Mouse (Mus musculus) kidney, adult 11 months (tissue): ENCODE data around the gene Arfgap2.

ENCODE experiments used
- DNase-seq: peaks from one replicate; pipeline ENCODE4 v3.0.0; 2022

Gene Arfgap2

DNA sequence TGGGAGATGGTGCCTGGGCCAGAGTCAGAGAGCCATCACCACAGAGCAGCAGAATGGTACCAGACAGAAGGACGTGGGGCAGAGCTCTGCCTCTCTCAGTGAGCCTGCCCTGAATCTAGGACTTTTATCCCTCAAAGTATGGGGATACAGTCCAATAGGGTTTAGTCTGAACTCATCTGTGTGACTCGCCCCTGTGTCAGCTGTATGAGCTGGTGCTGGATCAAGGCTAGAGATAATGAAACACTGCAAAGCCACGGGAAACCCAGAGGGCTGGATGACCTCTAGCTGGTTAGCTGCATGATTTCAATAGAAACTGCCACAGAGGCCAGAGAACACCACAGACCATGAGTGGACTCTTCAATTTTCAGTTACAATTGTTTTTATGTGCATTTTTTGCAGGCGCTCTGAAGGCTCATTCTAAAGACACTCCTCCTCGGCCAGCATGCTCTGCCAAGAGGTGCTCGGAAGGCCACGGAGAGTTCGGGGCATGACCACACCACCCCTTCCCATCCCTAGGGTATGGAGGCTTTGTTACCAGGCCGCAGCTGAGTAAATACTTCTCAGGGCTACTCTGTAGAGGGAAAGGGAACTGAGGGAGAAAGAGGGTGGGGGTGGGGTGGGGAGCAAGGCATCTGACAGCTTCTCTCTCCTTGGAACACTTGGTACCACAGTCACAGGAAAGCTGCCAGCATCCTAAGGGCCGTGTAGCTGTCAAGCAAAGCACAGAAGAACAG, 48.0 kb downstream of the Arfgap2 start:
- no peak for DNase-seq

DNA sequence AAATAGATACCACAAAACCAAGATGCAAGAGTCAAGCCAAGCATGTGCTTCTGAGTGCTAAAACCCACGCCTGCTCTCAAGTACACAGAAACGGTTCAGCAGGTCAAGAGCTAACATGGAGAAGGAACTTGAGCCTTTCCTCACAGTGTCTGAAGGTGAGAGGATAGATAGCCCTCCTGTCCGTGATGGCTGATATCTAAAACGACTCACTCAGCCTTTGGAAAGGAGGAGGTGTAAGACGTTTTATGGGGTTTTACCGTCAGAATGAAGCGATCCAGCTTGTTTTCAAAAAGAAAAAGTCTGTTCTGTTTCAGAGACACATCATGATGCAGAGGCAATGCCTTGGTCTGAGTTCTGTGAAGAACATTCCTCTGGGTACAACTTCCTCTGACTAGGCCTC, 49.4 kb downstream of the Arfgap2 start:
- no peak for DNase-seq

DNA sequence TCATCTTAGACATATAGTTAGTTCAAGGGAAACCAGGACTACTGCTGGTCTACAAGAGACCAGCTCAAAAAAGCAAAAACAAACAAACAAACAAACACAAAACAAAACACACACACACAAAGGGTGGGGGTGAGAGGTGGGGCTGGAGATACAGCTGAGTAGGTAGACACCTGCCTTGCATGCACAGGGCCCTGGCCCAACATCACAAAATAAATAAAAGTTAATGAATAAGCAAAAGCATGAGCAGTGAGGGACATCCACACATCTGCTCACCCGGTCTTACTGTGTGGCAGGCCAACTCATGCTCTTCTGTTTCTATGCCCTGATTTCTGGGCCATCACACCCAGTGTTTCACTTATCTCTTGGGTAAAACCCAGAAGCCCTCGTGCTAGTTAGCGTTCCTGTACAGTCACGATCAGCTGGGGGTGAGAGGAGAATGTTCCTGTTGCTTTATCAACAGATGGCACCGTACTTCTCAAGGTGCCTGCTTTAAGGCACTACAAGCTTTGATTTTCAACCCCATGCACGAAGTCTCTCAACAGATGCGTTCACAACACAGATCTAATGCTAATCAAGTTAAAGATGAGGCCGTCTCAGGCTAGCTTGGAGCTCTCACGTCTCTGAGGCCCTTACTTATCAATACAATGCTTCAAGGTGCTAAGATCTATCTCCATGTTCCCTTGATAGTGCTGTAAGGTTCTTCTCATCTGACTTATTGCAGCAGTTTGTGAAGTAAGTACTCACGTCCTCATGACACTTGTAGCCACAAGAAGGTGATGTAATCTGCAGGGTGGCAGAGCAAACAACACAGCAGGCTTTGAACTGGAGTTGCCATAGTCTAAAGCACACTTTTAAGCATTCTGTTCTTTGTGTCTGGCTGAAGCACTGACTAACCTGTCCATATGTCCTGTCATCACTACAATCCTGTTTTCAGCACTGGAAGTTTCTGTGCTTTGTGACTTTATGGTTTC, 56.1 kb downstream of the Arfgap2 start:
- DNase-seq = no peak

DNA sequence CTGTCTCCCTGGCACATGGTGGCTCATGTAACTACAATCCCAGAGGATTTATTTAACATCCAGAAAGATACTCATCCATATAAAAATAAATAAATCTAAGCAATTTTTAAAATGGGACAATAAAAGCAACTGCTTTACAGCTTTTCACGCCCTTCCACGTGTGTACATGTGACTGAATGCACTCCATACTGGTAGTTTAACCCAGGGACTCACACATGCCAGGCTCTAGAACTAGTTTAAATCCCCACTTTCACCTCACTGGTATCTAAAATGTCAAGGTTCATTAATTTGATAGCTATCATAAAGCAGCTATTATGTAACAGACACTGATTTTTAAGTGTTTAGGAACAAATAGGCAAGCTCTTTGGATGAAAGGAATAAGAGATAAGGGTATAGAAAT, 57.1 kb downstream of the Arfgap2 start:
- no peak for DNase-seq

DNA sequence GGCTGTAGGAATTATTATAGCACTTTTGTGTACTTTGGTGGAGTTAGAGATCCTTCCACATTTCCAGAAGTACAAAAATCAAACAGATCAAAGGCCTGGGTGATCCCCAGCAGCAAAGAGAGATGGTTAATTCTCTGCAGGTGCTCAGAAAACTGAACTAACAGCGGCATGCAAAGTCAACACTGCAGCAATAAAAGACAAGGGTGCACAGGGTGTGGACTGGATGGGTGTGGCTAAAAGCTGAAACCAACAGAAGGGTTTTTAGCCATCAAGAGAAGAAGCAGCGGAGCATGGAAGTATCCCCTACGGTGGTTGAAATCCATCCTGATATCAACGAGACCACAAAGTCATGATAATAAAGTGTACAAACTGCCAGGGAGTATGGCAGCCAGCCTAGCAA, 57.7 kb downstream of the Arfgap2 start:
- no peak for DNase-seq

DNA sequence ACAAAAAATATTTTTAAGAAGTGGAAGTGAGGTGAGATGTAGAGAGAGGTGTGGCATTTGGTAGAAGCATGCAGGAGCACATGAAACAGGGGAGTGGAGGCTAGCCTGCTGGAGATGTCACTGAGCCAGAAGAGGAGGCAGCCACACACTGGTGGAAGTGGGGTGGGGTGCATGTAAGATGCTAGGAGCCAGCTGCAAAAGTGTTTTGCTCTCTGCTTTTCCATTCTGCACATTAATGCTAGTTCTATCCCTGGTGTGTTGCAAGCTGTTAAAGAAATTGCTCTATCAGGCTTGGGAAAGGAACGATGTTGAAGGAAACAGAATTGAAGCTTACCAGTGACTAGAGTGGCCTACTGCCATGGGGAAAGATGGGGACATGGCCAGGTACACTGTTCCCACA, 59.6 kb downstream of the Arfgap2 start:
- DNase-seq = no peak

DNA sequence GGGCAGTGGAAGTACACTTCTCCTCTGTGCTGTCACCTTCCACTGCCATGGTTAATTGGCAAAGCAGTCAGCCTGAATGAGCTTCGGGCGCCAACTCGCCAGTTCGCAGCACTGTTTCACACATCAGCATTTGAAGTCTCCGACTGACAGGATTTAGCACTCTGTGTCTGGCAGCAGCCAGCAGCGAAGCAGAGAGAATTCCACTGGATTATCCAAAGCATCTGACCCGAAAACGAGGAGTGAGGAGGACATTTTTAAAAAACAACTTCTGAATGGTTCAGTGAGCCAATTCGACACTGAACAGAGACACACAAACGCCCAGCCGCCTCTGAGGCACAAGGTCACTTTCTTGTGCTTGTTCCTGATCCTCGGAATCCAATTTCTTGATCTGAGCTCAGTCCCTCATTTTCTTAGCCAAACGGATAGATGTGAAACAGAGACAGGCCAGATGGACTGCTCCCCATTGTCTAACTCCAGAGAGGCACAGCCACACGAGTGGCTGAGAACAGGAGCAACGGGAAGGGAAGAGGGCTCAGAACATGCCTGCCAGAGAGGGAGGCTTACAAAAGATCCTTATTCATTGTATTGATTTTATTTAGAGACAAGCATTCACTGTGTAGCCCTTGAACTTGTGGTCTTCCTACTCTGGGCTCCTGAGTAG, 60.1 kb downstream of the Arfgap2 start:
- DNase-seq = no peak
